Mouse (Mus musculus) stomach, embryonic 15.5 days (tissue): ENCODE measurements around the gene Sde2. TPM values are rescaled to one million over a fixed set of nuclear protein-coding genes. Genes with fewer than 3 reads are reported as not detected.
A peak's percentile ranks its signal among the peaks of the same experiment; 100 is the strongest.

Source experiments
- ATAC-seq: fragments of 200-750 bp; cut with Nextera tagmentation; 2 replicates; pipeline ENCODE4 v1.8.0; 2017; ENCODE audit warnings: low read depth, moderate number of reproducible peaks, moderate TSS enrichment; ENCODE audit not compliant: insufficient read depth, low FRiP score
- H3K27ac ChIP-seq: fragments of 300-500 bp; sonication (generic); 2 replicates; pipeline ENCODE4 v1.5.1; 2015; ENCODE audit warnings: mild to moderate bottlenecking, inconsistent platforms
- H3K27me3 ChIP-seq: fragments of 300-500 bp; sonication (generic); replicated peaks from 2 replicates; pipeline ENCODE4 v1.6.1; 2015; ENCODE audit warnings: inconsistent platforms
- H3K36me3 ChIP-seq: fragments of 300-500 bp; sonication (generic); 2 replicates; pipeline ENCODE4 v1.6.1; 2015; ENCODE audit warnings: inconsistent platforms
- H3K4me1 ChIP-seq: fragments of 300-500 bp; sonication (generic); 2 replicates; pipeline ENCODE4 v1.6.1; 2015; ENCODE audit warnings: inconsistent platforms
- H3K4me2 ChIP-seq: fragments of 300-500 bp; sonication (generic); 2 replicates; pipeline ENCODE4 v1.6.1; 2015; ENCODE audit warnings: mild to moderate bottlenecking, inconsistent platforms
- H3K4me3 ChIP-seq: fragments of 300-500 bp; sonication (generic); replicated peaks from 2 replicates; pipeline ENCODE4 v1.5.1; 2015; ENCODE audit warnings: inconsistent platforms
- H3K9ac ChIP-seq: fragments of 300-500 bp; sonication (generic); 2 replicates; pipeline ENCODE4 v1.6.1; 2015; ENCODE audit warnings: inconsistent platforms
- H3K9me3 ChIP-seq: fragments of 300-500 bp; sonication (generic); 2 replicates; pipeline ENCODE4 v1.6.1; 2016; ENCODE audit warnings: inconsistent platforms
- WGBS: fragments of 180-500 bp; shearing (Covaris S2); methylation state at CpG from one replicate; pipeline ENCODE4 v1.1.7; 2015; 5-methylcytosine and 5-hydroxymethylcytosine counted together
- polyA plus RNA-seq: library from polyadenylated mRNA; unstranded; fragments of >200 nt; fragmentation: Nextera tagmentation; extraction: Ambion mirVana; gene quantifications from 2 replicates; pipeline ENCODE4 v1.2.1, GENCODE M21; 2015

Sde2 gene
- polyA plus RNA-seq, 1 experiment from 2014 or later = 34.4 TPM

DNA sequence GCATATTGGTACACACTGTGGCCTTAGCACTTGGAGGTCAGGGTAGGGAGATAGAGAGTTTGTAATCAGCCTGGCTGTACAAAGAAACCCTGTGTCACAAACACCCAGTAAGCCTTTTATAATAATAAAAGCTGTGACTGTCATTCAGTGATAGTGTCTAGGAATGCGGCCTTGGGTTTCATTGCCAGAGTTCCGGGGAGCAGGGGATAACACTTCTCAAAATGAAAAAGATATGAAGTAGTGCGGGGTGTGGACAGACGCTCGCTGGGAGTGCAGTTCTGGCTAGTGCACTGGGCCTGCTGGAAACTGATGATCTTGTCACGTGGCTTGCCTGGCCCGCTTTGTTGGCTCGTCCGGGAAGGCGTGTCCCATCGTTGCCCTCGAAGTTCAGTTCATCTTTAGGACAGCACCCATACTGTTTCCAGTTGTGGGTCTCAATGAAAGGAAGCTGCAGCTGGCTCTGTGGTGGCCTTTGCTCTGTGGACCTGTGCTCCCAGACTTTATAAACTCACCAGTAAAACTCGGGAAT, 19.3 kb downstream of the Sde2 start:
- no peak for ATAC-seq
- WGBS = 64% methylated on average over 13 of the region's 13 CpGs

DNA sequence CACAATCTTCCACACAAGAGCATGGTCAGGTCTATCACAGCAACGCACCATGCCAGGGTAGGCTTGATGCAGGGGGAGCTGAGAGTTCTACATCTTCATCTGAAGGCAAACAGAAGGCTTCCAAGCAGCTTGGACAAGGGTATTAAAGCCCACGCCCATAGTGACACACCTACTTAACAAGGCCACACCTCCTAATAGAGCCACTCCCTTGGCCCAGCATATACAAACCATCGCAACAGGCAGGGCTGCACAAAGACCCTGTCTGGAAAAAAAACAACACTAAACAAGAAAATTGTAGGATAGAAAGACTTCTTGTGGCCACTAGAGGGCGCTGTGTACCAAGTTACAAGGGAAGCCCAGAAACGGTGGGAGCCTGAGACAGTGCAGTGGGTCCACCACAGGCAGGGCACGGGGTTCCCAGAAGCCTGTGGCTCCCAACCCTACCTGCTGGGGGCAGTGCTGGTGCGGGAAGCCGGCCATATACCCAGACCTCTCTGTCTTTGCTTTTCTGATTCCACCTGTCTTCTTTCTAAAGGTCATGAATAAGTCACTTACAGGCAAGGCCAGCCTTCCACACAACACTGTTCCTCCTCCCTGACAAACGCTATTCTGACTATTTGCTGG, 23.0 kb downstream of the Sde2 start:
- Histone ChIP-seq H3K27me3 (no peaks in the 10 kb centered on the region), H3K9ac (no peak overlapping the region), H3K4me1 (no peaks in the 10 kb centered on the region), H3K4me2 (no peak overlapping the region), H3K36me3 (no peaks in the 10 kb centered on the region), H3K9me3 (no peaks in the 10 kb centered on the region), H3K4me3 (no peak overlapping the region), H3K27ac (no peak overlapping the region)
- 17% methylated on average over 9 of the region's 9 CpGs for WGBS
- peak; percentile 56; the same call in 1 of the 2 replicates for ATAC-seq

More for the DNA sequence above, 19.3 kb downstream of the Sde2 start:
- Histone ChIP-seq H3K4me1 (no peaks in the 10 kb centered on the region), H3K36me3 (peaks cover 17% of the 10 kb centered on the region; the same call in 1 of the 2 replicates), H3K4me3 (no peak overlapping the region), H3K27ac (no peak overlapping the region), H3K9ac (no peak overlapping the region), H3K27me3 (no peaks in the 10 kb centered on the region), H3K9me3 (no peaks in the 10 kb centered on the region), H3K4me2 (no peak overlapping the region)

DNA sequence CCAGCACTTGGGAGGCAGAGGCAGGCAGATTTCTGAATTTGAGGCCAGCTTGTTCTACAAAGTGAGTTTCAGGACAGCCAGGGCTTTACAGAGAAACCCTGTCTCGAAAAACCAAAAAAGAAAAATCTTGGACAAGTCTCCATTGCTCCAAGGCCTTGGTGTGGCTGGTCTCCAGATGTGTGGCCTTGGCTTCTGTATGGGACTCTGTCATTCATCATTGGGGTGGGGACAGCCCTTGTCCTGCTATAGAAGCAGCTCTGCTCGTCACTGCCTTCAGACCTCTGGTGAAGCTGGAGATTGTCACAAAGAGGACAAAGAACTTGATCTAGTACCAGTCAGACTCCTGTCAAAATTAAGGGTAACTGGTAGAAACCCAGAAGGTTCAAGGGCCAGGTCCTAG, 23.7 kb downstream of the Sde2 start:
- no peak for ATAC-seq
- whole genome bisulfite sequencing = 70% methylated on average over 2 of the region's 2 CpGs
- H3K27me3 ChIP-seq = no peaks in the 10 kb centered on the region

DNA sequence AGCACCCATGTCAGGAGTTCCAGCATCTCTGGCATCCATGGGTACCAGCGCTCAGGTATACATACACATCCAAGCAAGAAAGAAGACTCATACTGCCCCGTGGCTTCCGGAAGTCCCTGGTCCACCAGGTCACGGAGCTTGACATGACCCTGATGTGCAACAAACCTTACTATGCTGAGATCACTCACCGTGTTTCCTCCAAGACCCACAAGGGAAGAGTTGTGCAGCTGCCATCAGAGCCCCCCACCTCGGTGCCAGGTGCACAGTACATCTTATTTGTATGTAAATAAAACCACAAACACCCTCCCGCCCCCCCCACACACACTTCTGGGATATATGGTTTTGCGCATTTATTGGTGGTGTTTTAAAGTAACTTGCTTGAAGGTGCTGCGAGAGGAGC, 24.2 kb downstream of the Sde2 start:
- H3K4me3 ChIP-seq = no peak overlapping the region
- WGBS = 80% methylated on average over 9 of the region's 9 CpGs
- no peaks in the 10 kb centered on the region for H3K27me3 ChIP-seq
- no peak for ATAC-seq
- no peak overlapping the region for H3K4me2 ChIP-seq
- H3K27ac ChIP-seq = no peak overlapping the region
- H3K36me3 ChIP-seq = no peaks in the 10 kb centered on the region
- H3K4me1 ChIP-seq = no peaks in the 10 kb centered on the region
- H3K9ac ChIP-seq = no peak overlapping the region
- no peaks in the 10 kb centered on the region for H3K9me3 ChIP-seq

More for the DNA sequence above, 23.7 kb downstream of the Sde2 start:
- Histone ChIP-seq H3K36me3 (no peaks in the 10 kb centered on the region), H3K4me1 (no peaks in the 10 kb centered on the region), H3K9ac (no peak overlapping the region), H3K9me3 (no peaks in the 10 kb centered on the region), H3K4me2 (no peak overlapping the region), H3K4me3 (no peak overlapping the region), H3K27ac (no peak overlapping the region)

DNA sequence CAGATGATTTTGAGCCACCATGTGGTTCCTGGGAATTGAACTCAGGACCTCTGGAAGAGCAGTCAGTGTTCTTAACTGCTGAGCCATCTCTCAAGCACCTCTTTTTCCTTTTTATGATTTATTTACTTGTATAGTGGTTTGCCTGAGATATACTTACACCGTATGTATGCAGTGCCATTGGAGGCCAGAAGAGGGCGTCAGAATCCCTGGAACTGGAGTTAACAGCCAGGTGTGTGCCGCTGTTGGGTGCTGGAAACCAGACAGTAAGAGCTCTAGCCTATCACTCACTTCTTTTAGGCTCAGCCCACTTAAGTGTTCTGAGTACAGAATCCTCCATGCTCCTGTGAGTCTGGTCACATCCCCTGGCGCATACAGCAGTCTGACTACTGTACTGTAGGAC, 26.5 kb downstream of the Sde2 start:
- no peak overlapping the region for H3K9ac ChIP-seq
- no peaks in the 10 kb centered on the region for H3K4me1 ChIP-seq
- H3K36me3 ChIP-seq = no peaks in the 10 kb centered on the region
- WGBS = 71% methylated on average over 4 of the region's 4 CpGs
- H3K9me3 ChIP-seq = no peaks in the 10 kb centered on the region
- no peak overlapping the region for H3K4me2 ChIP-seq
- no peak overlapping the region for H3K27ac ChIP-seq
- no peak for ATAC-seq
- H3K27me3 ChIP-seq = no peaks in the 10 kb centered on the region
- no peak overlapping the region for H3K4me3 ChIP-seq

DNA sequence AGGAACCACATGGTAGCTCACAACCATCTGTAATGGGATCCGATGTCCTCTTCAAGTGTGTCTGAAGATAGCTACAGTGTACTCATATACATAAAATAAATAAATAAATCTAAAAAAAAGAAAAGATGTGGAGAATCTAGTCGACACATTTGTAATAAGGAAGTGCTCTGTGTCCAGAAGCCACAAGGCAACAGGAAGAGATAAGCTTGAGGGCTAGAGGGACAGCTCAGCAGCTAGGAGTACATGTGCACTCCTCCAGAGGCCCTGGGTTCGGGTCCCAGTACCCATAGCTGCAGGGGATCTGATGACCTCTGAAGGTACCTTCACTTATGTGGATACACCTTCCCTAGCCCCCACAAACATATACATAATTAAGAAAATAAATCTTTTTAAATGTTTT, 30.8 kb downstream of the Sde2 start:
- Histone ChIP-seq H3K9ac (no peak overlapping the region), H3K4me3 (no peak overlapping the region), H3K27me3 (no peaks in the 10 kb centered on the region), H3K9me3 (no peaks in the 10 kb centered on the region), H3K4me1 (no peaks in the 10 kb centered on the region), H3K4me2 (no peak overlapping the region), H3K27ac (no peak overlapping the region), H3K36me3 (no peaks in the 10 kb centered on the region)
- no peak for ATAC-seq
- WGBS = 65% methylated on average over 3 of the region's 3 CpGs

DNA sequence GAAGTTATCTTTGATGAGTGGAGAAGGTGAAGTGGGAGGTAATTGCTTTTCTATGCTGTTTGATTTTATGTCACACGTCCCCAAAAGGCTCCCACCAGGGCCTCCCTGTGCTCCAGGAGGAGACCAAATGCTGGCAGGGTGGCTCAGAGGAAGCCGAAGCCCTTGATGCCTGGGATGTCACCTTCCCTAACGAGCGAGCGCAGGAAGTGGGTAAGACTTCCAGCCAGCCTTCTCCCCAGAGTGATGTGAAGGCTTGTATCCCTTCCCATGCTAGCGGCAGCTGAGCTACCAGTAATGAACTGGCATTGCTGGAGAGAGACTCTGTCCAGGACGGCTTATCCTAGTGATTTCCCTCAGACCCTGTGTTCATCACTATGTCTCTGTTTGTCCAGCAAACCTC, 32.8 kb downstream of the Sde2 start:
- H3K9ac ChIP-seq = no peak overlapping the region
- no peak for ATAC-seq
- H3K36me3 ChIP-seq = no peaks in the 10 kb centered on the region
- H3K27ac ChIP-seq = no peak overlapping the region
- no peaks in the 10 kb centered on the region for H3K9me3 ChIP-seq
- H3K27me3 ChIP-seq = no peaks in the 10 kb centered on the region
- H3K4me1 ChIP-seq = no peaks in the 10 kb centered on the region
- WGBS = 19% methylated on average over 7 of the region's 7 CpGs
- H3K4me3 ChIP-seq = no peak overlapping the region
- H3K4me2 ChIP-seq = no peak overlapping the region

DNA sequence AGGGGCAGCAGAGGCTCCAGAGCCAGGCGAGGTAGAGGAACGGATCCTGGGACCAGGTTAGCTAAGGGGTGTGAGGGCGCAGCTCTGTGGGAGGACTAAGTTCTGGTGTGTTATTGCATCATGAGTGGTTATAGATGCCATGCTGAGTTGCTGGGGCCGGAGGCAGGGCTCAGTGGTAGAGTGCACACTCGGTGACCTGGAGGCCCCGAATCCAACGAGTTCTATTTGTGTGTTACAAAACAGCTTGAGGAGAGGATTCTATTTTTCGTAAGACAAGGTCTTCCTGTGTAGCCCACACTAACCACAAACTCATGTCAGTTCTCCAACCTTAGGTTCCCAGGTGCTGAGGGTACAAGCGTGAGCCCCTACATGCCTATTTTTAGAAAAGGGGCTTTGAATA, 33.6 kb downstream of the Sde2 start:
- Histone ChIP-seq H3K36me3 (no peaks in the 10 kb centered on the region), H3K27me3 (no peaks in the 10 kb centered on the region), H3K27ac (no peak overlapping the region), H3K4me1 (no peaks in the 10 kb centered on the region), H3K4me2 (no peak overlapping the region), H3K4me3 (no peak overlapping the region), H3K9me3 (no peaks in the 10 kb centered on the region), H3K9ac (no peak overlapping the region)
- no peak for ATAC-seq
- 70% methylated on average over 9 of the region's 9 CpGs for WGBS

DNA sequence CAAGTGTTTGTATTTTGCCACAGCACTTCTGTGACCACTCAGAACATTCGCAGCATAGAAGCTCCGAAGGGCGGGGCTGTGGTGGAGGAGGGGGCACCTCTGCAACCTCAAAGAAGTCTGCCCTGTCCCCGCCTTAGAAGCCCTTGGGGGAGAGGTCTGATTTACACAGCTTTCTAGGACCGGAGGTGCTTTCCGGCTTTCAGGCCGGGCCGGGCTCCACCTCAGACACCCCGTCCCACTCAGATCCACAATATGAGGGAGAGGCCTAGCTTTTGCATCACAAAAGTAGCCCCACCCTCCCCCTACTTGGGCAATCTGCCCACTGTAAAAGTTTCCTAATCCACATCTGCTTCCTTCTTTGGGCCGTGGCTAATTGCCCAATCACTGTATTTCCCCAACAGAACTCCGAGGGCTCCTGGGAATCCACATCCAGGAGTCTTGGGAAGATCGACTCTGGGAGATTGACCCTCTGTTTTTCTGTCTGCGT, 37.7 kb downstream of the Sde2 start:
- WGBS = 4% methylated on average over 13 of the region's 13 CpGs
- Histone ChIP-seq H3K4me3 (no peak overlapping the region), H3K27ac (peak overlapping the region; percentile 64), H3K27me3 (peaks cover 12% of the 10 kb centered on the region), H3K4me2 (peak overlapping the region; percentile 45), H3K9me3 (no peaks in the 10 kb centered on the region), H3K9ac (no peak overlapping the region), H3K4me1 (no peaks in the 10 kb centered on the region), H3K36me3 (no peaks in the 10 kb centered on the region)
- ATAC-seq = peak; percentile 67

DNA sequence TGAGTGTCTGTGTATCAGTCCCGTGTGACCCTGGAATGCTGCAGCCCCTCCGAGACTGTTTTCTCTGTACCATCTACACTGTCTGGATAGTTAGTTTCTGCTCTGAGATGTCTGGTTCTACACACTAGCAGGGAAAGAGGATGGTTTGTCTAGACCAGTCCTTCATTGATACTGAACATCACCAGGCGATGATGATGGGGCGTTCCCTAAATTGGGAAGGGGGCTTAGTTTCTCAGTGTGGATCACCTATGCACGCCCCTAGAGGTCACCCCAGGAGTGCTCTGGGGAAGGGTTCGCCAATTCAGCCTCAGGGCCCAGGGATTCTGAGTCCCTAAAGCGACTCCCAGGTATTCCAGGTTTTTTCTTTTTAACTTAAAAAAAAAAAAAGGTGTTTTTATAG, 38.2 kb downstream of the Sde2 start:
- ATAC-seq = no peak
- peak overlapping the region; percentile 45 for H3K4me2 ChIP-seq
- 43% methylated on average over 7 of the region's 7 CpGs for WGBS
- H3K27me3 ChIP-seq = peaks cover 15% of the 10 kb centered on the region
- no peak overlapping the region for H3K4me3 ChIP-seq
- peak overlapping the region; percentile 64; the same call in 1 of the 2 replicates for H3K27ac ChIP-seq
- no peaks in the 10 kb centered on the region for H3K4me1 ChIP-seq
- H3K9me3 ChIP-seq = no peaks in the 10 kb centered on the region
- no peak overlapping the region for H3K9ac ChIP-seq
- H3K36me3 ChIP-seq = no peaks in the 10 kb centered on the region

DNA sequence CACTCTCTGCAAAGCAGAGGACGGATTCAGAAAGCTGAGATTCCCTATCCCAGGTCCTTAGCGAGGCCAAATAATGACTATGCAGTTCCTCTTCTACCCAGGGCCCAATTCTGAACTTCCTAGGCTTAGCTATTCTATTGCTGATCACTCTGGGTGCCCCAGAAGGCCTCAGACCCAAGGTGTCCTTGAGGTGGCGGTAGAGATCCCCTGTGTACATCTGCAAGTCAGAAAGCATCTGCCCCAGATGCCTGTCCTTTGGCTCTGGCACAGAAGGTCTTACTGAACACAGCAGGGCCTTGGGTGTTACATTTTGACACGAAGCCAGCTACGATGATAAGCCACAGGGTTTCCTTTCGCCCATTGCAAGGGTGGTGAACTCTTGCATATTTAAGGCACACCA, 38.9 kb downstream of the Sde2 start:
- H3K9me3 ChIP-seq = no peaks in the 10 kb centered on the region
- no peaks in the 10 kb centered on the region for H3K36me3 ChIP-seq
- no peak overlapping the region for H3K4me2 ChIP-seq
- H3K27me3 ChIP-seq = peaks cover 19% of the 10 kb centered on the region
- no peak overlapping the region for H3K9ac ChIP-seq
- H3K4me3 ChIP-seq = no peak overlapping the region
- no peak overlapping the region for H3K27ac ChIP-seq
- WGBS = 56% methylated on average over 6 of the region's 6 CpGs
- H3K4me1 ChIP-seq = no peaks in the 10 kb centered on the region
- no peak for ATAC-seq

DNA sequence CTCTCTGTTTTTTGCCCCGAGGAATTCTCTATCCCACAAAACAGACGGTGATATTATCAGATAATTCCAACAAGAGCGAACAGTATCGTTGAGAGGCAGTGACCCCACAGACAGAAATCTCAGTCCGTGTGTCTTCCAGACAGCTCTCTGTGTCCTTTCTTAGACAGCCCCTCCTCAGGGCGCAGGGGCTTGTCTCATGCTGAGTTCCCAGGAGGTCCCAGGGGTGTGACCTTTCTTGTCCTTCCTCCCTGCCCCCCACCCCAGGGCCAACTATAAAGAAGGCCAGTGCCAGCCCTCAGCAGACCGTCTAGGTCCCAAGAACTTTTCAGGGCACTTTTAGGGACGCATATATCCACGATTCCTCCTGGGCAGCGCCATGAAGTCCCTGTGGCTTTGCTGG, 41.9 kb downstream of the Sde2 start, which contains the start of gene Lefty2:
Gene Lefty2 (plus strand): TSS at position 301 of the 400 bp plus-strand sequence.
- Histone ChIP-seq H3K27me3 (peaks cover 27% of the 10 kb centered on the region), H3K27ac (no peak within 1 kb of the TSS), H3K9me3 (no peaks in the 10 kb centered on the region), H3K4me2 (no peak within 1 kb of the TSS), H3K9ac (no peak within 1 kb of the TSS), H3K4me3 (no peak within 1 kb of the TSS), H3K36me3 (no peaks in the 10 kb centered on the region), H3K4me1 (no peaks in the 10 kb centered on the region)
- 62% methylated on average over 10 of the region's 10 CpGs for WGBS
- ATAC-seq = no peak
